Mouse (Mus musculus) forebrain, embryonic 14.5 days (tissue): ENCODE measurements around the gene Agmat. TPM values are rescaled to one million over a fixed set of nuclear protein-coding genes. Genes with fewer than 3 reads are reported as not detected.

ENCODE experiments used
- ATAC-seq: fragments of 200-750 bp; cut with Nextera tagmentation; 2 replicates; pipeline ENCODE4 v1.8.0; 2017; ENCODE audit warnings: mild to moderate bottlenecking, moderate library complexity
- DNase-seq: peaks from one replicate; pipeline ENCODE4 v3.0.0-alpha.2; 2015; ENCODE audit warnings: low spot score
- H3K27ac ChIP-seq: fragments of 300-500 bp; sonication (generic); 2 replicates; pipeline ENCODE4 v1.5.1; 2014; ENCODE audit warnings: low read depth, mild to moderate bottlenecking, control low read depth, low read length, moderate library complexity
- H3K27me3 ChIP-seq: fragments of 300-500 bp; sonication (generic); replicated peaks from 2 replicates; pipeline ENCODE4 v1.6.1; 2014; ENCODE audit warnings: low read length, control low read depth, mixed read lengths; ENCODE audit not compliant: control insufficient read depth, insufficient read depth
- H3K36me3 ChIP-seq: fragments of 300-500 bp; sonication (generic); 2 replicates; pipeline ENCODE4 v1.6.1; 2014; ENCODE audit warnings: low read length, control low read depth; ENCODE audit not compliant: control insufficient read depth, insufficient read depth
- H3K4me1 ChIP-seq: fragments of 300-500 bp; sonication (generic); 2 replicates; pipeline ENCODE4 v1.6.1; 2014; ENCODE audit warnings: antibody characterized with exemption, low read length, control low read depth; ENCODE audit not compliant: control insufficient read depth, insufficient read depth
- H3K4me2 ChIP-seq: fragments of 300-500 bp; sonication (generic); 2 replicates; pipeline ENCODE4 v1.6.1; 2014; ENCODE audit warnings: mild to moderate bottlenecking, control low read depth, low read length
- H3K4me3 ChIP-seq: fragments of 300-500 bp; sonication (generic); 2 replicates; pipeline ENCODE4 v1.5.1; 2014; ENCODE audit warnings: low read depth, low read length, control low read depth
- H3K9ac ChIP-seq: fragments of 300-500 bp; sonication (generic); 2 replicates; pipeline ENCODE4 v1.6.1; 2014; ENCODE audit warnings: mild to moderate bottlenecking, low read length, control low read depth, moderate library complexity
- H3K9me3 ChIP-seq: fragments of 300-500 bp; sonication (generic); replicated peaks from 2 replicates; pipeline ENCODE4 v1.6.1; 2016; ENCODE audit warnings: low read length, control low read depth, mixed read lengths; ENCODE audit not compliant: control insufficient read depth
- WGBS: fragments of 180-500 bp; shearing (Covaris S2); extraction: QIAGEN DNeasy Blood & Tissue Kit; methylation state at CpG from one replicate; pipeline ENCODE4 v1.1.7; 2014; 5-methylcytosine and 5-hydroxymethylcytosine counted together
- polyA plus RNA-seq: library from polyadenylated mRNA; unstranded; fragments of >200 nt; fragmentation: Nextera tagmentation; extraction: Ambion mirVana; gene quantifications from 2 replicates; pipeline ENCODE4 v1.2.1, GENCODE M21; 2014

Agmat gene
- polyA plus RNA-seq, 1 experiment from 2014 or later, result not detected

DNA sequence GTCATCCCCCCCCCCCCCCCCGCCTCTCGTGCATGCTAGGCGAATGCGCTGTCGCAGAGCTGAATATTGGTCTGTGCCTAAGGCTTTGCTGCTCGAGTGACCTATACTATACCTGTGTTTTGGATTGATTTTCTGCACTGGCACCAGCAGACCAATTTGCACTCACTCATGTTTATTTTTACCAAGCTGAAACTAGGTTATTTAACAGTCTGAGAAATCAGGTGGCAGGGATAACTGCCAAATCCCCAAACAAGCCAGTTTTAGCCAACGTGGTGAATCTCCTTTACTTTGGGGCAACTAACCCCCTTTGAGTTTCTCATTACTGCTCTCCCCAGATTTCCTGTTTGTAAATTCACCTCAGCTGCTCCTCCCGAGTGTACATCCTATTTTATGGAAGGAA, 45.5 kb downstream of the Agmat start:
- Histone ChIP-seq H3K36me3 (peaks cover 11% of the 10 kb centered on the region), H3K27ac (no peak overlapping the region), H3K4me1 (peaks cover 13% of the 10 kb centered on the region), H3K9me3 (no peaks in the 10 kb centered on the region), H3K9ac (no peak overlapping the region), H3K4me2 (no peak overlapping the region), H3K4me3 (no peak overlapping the region), H3K27me3 (no peaks in the 10 kb centered on the region)
- ATAC-seq (no peak), DNase-seq (no peak)
- 92% methylated on average over 8 of the region's 8 CpGs for WGBS

DNA sequence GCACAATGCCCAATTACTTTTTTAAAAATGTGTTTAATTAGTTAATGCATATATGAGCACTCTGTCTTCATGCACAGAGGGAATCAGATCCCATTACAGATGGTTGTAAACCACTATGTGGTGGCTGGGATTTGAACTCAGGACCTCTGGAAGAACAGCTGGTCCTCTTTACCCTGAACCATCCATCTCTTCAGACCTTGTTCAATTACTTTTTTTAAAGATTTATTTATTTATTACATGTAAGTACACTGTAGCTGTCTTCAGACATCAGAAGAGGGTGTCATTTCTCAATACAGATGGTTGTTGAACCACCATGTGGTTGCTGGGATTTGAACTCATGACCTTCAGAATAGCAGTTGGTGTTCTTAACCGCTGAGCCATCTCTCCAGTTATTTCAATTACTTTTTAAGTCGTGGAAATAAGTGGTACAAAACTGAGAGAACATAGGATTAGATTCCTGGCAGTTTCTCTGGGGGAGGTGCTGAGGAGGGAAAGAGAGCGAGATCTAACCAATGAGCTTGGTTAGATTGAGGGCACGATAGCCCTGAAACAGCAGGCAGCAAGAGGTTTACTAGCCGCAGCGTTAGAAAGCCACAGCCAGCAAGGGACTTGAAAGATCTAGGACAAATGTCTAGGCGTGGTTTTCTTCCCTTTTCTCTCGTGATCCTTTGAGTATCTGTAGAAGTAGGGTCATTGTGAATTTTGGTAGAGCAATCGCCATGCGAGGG, 46.2 kb downstream of the Agmat start:
- Histone ChIP-seq H3K27me3 (no peaks in the 10 kb centered on the region), H3K36me3 (peaks cover 11% of the 10 kb centered on the region), H3K27ac (peak overlapping the region; percentile 89), H3K4me2 (peak overlapping the region; percentile 64), H3K4me1 (peaks cover 13% of the 10 kb centered on the region), H3K9ac (peak overlapping the region; percentile 33; the same call in 1 of the 2 replicates), H3K4me3 (peak overlapping the region; percentile 73), H3K9me3 (no peaks in the 10 kb centered on the region)
- no peak for DNase-seq
- 14% methylated on average over 10 of the region's 10 CpGs for WGBS
- ATAC-seq, result no peak

DNA sequence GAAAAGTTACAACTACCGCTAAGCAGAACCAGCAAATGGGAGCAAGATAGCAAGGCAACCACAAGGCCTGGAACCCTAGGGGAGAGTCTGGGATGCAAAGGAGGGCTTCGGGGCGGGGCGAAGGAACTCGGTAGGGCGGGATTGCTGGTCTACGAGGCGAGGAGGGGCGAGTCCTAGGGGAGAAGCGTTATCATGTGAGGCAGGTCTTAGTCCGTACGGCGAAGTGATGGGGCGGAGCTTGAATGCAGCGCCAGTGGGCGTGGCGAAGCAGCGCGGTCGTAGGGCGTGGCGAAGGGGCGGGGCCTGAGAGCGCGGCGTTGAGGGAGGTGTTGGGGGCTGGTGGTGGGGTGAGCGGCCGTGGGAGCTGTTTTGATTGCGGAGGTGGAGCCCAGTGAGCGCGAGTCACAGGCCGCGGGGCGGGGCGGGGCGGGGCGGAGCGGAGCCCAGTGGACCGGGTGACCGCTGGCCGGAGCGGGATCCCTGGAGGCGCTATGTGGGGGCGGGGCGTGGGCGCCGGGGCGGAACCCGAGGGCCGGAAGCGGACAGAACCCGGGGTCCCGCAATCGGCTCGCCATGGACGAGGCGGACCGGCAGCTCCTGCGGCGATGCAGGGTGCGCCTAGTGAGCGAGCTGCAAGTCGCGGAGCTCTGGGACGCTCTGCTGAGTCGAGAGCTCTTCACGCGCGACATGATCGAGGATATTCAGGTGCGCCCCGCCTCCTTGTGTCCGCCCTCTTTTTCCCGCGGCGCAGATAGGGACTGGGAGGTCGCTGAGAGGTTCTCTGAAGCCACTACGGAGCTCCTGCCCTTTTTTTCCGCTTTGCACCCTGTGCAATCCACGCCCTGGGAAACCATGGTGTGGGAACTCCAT, 47.0 kb downstream of the Agmat start, which contains the start of gene Casp9:
TSS of gene Casp9 (plus strand) at position 331 of the 870 bp plus-strand sequence.
- H3K4me1 ChIP-seq, result peaks cover 13% of the 10 kb centered on the region
- H3K9me3 ChIP-seq, result no peaks in the 10 kb centered on the region
- peak; percentile 96 for DNase-seq
- no peaks in the 10 kb centered on the region for H3K27me3 ChIP-seq
- peak within 1 kb of the TSS; percentile 77 for H3K9ac ChIP-seq
- under 1% methylated on average over 55 of the region's 80 CpGs for WGBS
- H3K4me2 ChIP-seq, result peak within 1 kb of the TSS; percentile 64
- H3K27ac ChIP-seq, result peak within 1 kb of the TSS; percentile 89
- H3K4me3 ChIP-seq, result peak within 1 kb of the TSS; percentile 73
- peak; percentile 78 for ATAC-seq
- H3K36me3 ChIP-seq, result peaks cover 10% of the 10 kb centered on the region

DNA sequence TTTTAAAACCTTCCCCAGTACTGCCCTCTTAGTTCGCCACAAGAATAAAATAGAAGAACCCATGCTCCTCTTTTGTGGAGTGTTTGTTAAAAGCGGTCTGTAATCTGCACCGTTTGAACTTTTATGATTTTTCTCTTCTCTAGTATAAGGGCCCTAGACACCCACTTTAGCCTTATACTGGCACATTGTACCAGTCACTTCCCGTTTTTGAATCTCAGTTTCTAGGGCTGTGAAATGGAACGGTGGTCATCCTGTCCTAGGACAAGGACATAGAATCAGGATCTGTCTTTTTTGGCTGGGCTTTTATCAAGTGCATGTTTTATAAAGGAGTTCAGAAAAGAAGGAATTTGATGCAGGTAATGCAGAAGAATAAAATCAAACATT, 47.7 kb downstream of the Agmat start:
- Histone ChIP-seq H3K4me3 (peak overlapping the region; percentile 73), H3K36me3 (peaks cover 8% of the 10 kb centered on the region; the same call in 1 of the 2 replicates), H3K27me3 (no peaks in the 10 kb centered on the region), H3K4me2 (peak overlapping the region; percentile 64), H3K9ac (peak overlapping the region; percentile 77), H3K27ac (peak overlapping the region; percentile 89), H3K9me3 (no peaks in the 10 kb centered on the region), H3K4me1 (peaks cover 13% of the 10 kb centered on the region)
- ATAC-seq (no peak), DNase-seq (no peak)
- 17% methylated on average over 5 of the region's 5 CpGs for WGBS

DNA sequence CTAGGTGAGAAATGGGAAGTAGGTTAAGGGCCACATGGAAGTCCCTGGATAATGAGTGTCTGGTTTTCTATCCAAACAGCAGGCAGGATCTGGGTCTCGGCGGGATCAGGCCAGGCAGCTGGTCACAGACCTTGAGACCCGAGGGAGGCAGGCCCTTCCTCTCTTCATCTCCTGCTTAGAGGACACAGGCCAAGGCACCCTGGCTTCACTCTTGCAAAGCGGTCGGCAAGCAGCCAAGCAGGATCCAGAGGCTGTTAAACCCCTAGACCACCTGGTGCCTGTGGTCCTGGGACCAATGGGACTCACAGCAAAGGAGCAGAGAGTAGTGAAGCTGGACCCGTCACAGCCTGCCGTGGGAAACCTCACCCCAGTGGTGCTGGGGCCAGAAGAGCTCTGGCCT, 49.9 kb downstream of the Agmat start:
- DNase-seq, result no peak
- Histone ChIP-seq H3K4me2 (no peak overlapping the region), H3K4me1 (peaks cover 8% of the 10 kb centered on the region; the same call in 1 of the 2 replicates), H3K27me3 (no peaks in the 10 kb centered on the region), H3K4me3 (no peak overlapping the region), H3K9me3 (no peaks in the 10 kb centered on the region), H3K27ac (no peak overlapping the region), H3K36me3 (peaks cover 8% of the 10 kb centered on the region; the same call in 1 of the 2 replicates), H3K9ac (no peak overlapping the region)
- no peak for ATAC-seq
- WGBS, result 91% methylated on average over 7 of the region's 7 CpGs

DNA sequence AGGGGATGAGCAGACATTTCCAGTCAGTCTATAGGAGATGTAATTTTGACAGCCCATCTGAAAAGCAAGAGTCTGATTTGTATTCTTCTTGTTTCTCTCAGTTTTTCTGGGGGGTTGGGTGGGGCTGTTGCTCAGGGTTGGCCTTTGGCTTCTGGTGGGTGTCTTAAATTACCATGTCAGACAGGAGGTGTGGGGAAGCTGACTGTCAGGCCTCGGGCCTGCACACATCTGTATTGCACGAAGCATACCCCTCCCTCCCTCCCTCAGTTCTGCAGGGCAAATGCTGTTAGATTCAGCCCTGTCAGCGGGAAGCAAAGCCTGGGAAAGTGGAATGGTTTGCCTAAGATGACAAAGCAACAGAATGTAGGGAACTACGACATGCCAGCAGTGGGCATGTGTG, 50.5 kb downstream of the Agmat start:
- DNase-seq (no peak), ATAC-seq (no peak)
- no peaks in the 10 kb centered on the region for H3K9me3 ChIP-seq
- no peak overlapping the region for H3K4me3 ChIP-seq
- WGBS, result 93% methylated on average over 4 of the region's 4 CpGs
- H3K9ac ChIP-seq, result no peak overlapping the region
- no peak overlapping the region for H3K4me2 ChIP-seq
- H3K27ac ChIP-seq, result no peak overlapping the region
- no peaks in the 10 kb centered on the region for H3K27me3 ChIP-seq
- peaks cover 8% of the 10 kb centered on the region; the same call in 1 of the 2 replicates for H3K36me3 ChIP-seq
- peaks cover 8% of the 10 kb centered on the region; the same call in 1 of the 2 replicates for H3K4me1 ChIP-seq

DNA sequence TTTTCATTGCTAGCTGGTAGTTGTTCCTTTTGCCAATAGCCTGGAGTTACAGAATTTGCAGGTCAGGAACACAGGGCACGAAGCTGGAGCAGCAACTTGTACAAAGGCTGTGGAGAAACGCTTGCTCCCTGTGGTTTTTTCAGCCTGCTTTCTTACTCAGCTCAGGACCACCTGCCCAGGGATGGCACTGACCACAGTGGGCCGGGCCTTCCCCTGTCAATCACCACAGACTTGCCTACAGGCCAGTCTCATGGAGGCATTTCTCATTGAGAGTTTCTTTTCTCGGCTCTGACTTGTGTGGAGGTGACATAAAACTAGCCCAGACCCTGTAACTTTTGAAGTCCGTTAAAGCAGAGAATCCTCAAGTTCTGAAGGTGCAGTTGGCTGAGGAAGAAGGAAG, 51.1 kb downstream of the Agmat start:
- Histone ChIP-seq H3K9me3 (no peaks in the 10 kb centered on the region), H3K36me3 (peaks cover 8% of the 10 kb centered on the region; the same call in 1 of the 2 replicates), H3K4me3 (no peak overlapping the region), H3K9ac (no peak overlapping the region), H3K4me2 (no peak overlapping the region), H3K4me1 (peaks cover 8% of the 10 kb centered on the region; the same call in 1 of the 2 replicates), H3K27me3 (no peaks in the 10 kb centered on the region), H3K27ac (no peak overlapping the region)
- DNase-seq (no peak), ATAC-seq (no peak)
- WGBS, result 94% methylated on average over 5 of the region's 5 CpGs

DNA sequence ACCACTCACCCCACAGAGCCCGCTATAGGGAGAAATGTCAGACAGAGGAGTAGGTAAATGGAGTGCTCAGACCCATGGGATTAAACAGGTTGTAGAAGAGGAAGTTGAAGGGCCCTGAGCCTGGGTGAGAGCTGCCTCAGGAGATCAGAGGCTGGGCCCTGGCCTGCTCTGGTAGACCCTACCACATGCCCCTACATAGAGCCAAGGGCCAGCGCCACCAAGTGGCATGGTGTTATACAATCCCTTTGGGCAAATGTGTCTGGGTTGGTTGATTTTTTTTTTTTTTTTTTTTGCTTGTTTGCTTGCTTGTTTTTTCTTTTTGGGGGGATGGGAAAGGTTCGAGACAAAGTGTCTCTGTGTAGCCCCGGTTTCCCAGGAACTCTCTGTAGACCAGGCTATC, 57.6 kb downstream of the Agmat start:
- H3K27me3 ChIP-seq, result no peaks in the 10 kb centered on the region
- 86% methylated on average over 4 of the region's 4 CpGs for WGBS
- peaks cover 55% of the 10 kb centered on the region for H3K36me3 ChIP-seq

More for the DNA sequence above, 57.6 kb downstream of the Agmat start:
- Histone ChIP-seq H3K4me3 (no peak overlapping the region), H3K4me1 (no peaks in the 10 kb centered on the region), H3K27ac (no peak overlapping the region), H3K9ac (no peak overlapping the region), H3K9me3 (no peaks in the 10 kb centered on the region), H3K4me2 (no peak overlapping the region)
- no peak for ATAC-seq
- no peak for DNase-seq
